Mouse (Mus musculus): Measurements from ENCODE around the gene Pcolce. TPM values are rescaled to one million over a fixed set of nuclear protein-coding genes. Genes with fewer than 3 reads are reported as not detected.

Pcolce gene
- polyA plus RNA-seq, 1 experiment, result 98.5 TPM

GRCm38 (mm10) chr5:137562965-137563364 lies 50.6 kb downstream of the Pcolce start:
- Histone ChIP-seq H3K4me3 (ENCODE audit: control insufficient read depth, low read depth, low read length) (no peak overlapping the region), H3K27ac (ENCODE audit: control insufficient read depth, insufficient read depth, low read depth, low read length) (no peak overlapping the region), H3K36me3 (ENCODE audit: control insufficient read depth, insufficient read depth, low read length) (no peaks in the 10 kb centered on the region), H3K27me3 (ENCODE audit: control insufficient read depth, insufficient read depth, low read length) (no peaks in the 10 kb centered on the region), H3K4me1 (ENCODE audit: control insufficient read depth, insufficient read depth, low read length) (no peaks in the 10 kb centered on the region)
- TF ChIP-seq POLR2A (IDR thresholded peaks at IDR 0.05; ENCODE audit: control insufficient read depth, low read depth, low read length) (no peak), CTCF (IDR thresholded peaks at IDR 0.05; ENCODE audit: control insufficient read depth, insufficient read depth, insufficient replicate concordance, low read depth, low read length) (no peak)

GRCm38 (mm10) chr5:137561556-137561955 lies 52.0 kb downstream of the Pcolce start:
- H3K4me1 ChIP-seq (ENCODE audit: control insufficient read depth, insufficient read depth, low read length), result no peaks in the 10 kb centered on the region
- H3K27ac ChIP-seq (ENCODE audit: control insufficient read depth, insufficient read depth, low read depth, low read length), result no peak overlapping the region
- H3K36me3 ChIP-seq (ENCODE audit: control insufficient read depth, insufficient read depth, low read length), result no peaks in the 10 kb centered on the region
- no peak overlapping the region for H3K4me3 ChIP-seq (ENCODE audit: control insufficient read depth, low read depth, low read length)
- H3K27me3 ChIP-seq (ENCODE audit: control insufficient read depth, insufficient read depth, low read length), result no peaks in the 10 kb centered on the region
- TF ChIP-seq CTCF (IDR thresholded peaks at IDR 0.05; ENCODE audit: control insufficient read depth, insufficient read depth, insufficient replicate concordance, low read depth, low read length), result no peak
- no peak for TF ChIP-seq POLR2A (IDR thresholded peaks at IDR 0.05; ENCODE audit: control insufficient read depth, low read depth, low read length)

Other genes with a start within 250 kb of the Pcolce start
- gene Zan, start 136.7 kb downstream of the Pcolce start, polyA plus RNA-seq (2012; rRNA removed), result 10.2 and 11.5 TPM in 2 replicates
- 10.2 and 12.7 TPM in 2 replicates for gene Pop7, start 111.3 kb downstream of the Pcolce start, polyA plus RNA-seq (2012; rRNA removed)
- gene Gigyf1, start 95.2 kb downstream of the Pcolce start, polyA plus RNA-seq (2012; rRNA removed), result 11.5 and 12.0 TPM in 2 replicates
- gene Epo, start 80.5 kb downstream of the Pcolce start, polyA plus RNA-seq (2012; rRNA removed), result not detected in 2 replicates
- gene Gnb2, start 80.3 kb downstream of the Pcolce start, polyA plus RNA-seq (2012; rRNA removed), result 369 and 402 TPM in 2 replicates
- 0.25 TPM in 2 replicates for gene Actl6b, start 60.3 kb downstream of the Pcolce start, polyA plus RNA-seq (2012; rRNA removed)
- 4.5 and 5.2 TPM in 2 replicates for gene Tfr2, start 43.9 kb downstream of the Pcolce start, polyA plus RNA-seq (2012; rRNA removed)
- gene Mospd3, start 12.7 kb downstream of the Pcolce start, polyA plus RNA-seq (2012; rRNA removed), result 43.0 and 45.2 TPM in 2 replicates
- gene Fbxo24, start 15.2 kb upstream of the Pcolce start, polyA plus RNA-seq (2012; rRNA removed), result 175 and 181 TPM in 2 replicates
- gene Lrch4, start 15.3 kb upstream of the Pcolce start, polyA plus RNA-seq (2012; rRNA removed), result 131 and 139 TPM in 2 replicates
- 15.0 and 15.6 TPM in 2 replicates for gene Gm20605, start 15.4 kb upstream of the Pcolce start, polyA plus RNA-seq (2012; rRNA removed)
- 37.9 and 42.4 TPM in 2 replicates for gene Sap25, start 27.6 kb upstream of the Pcolce start, polyA plus RNA-seq (2012; rRNA removed)
- gene Irs3, start 31.9 kb upstream of the Pcolce start, polyA plus RNA-seq (2012; rRNA removed), result 0.22 and 0.24 TPM in 2 replicates
- 12.0 and 12.5 TPM in 2 replicates for gene Agfg2, start 70.9 kb upstream of the Pcolce start, polyA plus RNA-seq (2012; rRNA removed)
- 0.97 and 0.98 TPM in 2 replicates for gene Nyap1, start 127.8 kb upstream of the Pcolce start, polyA plus RNA-seq (2012; rRNA removed)
- 423 and 435 TPM in 2 replicates for gene Tsc22d4, start 131.9 kb upstream of the Pcolce start, polyA plus RNA-seq (2012; rRNA removed)
- gene Ppp1r35, start 165.1 kb upstream of the Pcolce start, polyA plus RNA-seq (2012; rRNA removed), result 48.3 and 60.4 TPM in 2 replicates
- gene Mepce, start 173.9 kb upstream of the Pcolce start, polyA plus RNA-seq (2012; rRNA removed), result 103 and 114 TPM in 2 replicates
- gene Zcwpw1, start 174.0 kb upstream of the Pcolce start, polyA plus RNA-seq (2012; rRNA removed), result 10.9 and 12.3 TPM in 2 replicates
- gene Pilra, start 222.5 kb upstream of the Pcolce start, polyA plus RNA-seq (2012; rRNA removed), result 2.5 and 4.4 TPM in 2 replicates
- 0.89 TPM in 1 of 2 replicates, not detected in the other for gene Pilrb1, start 244.3 kb upstream of the Pcolce start, polyA plus RNA-seq (2012; rRNA removed)